Mouse (Mus musculus) left cerebral cortex, postnatal 14 days (tissue): ENCODE measurements around the gene Casq2. TPM values are rescaled to one million over a fixed set of nuclear protein-coding genes. Genes with fewer than 3 reads are reported as not detected.

ENCODE experiments used
- DNase-seq, 2 experiments: peaks; one replicate each; pipeline ENCODE4 v3.0.0; 2021 to 2022; ENCODE audit warnings: low spot score in 2 of 2, mixed read lengths in 1 of 2
- intact Hi-C: fragments of 180-260 bp; cut with DNase I; formaldehyde crosslinking; loops from one replicate; pipeline ENCODE4 v1.15.1; 2025
- total RNA-seq, 2 experiments: library from RNA; stranded (reverse); gene quantifications; 2 replicates each; pipeline ENCODE4 v1.2.3; 2021

The Casq2 gene
- total RNA-seq, 2 experiments from 2014 or later = 1.5 to 2.2 TPM

DNA sequence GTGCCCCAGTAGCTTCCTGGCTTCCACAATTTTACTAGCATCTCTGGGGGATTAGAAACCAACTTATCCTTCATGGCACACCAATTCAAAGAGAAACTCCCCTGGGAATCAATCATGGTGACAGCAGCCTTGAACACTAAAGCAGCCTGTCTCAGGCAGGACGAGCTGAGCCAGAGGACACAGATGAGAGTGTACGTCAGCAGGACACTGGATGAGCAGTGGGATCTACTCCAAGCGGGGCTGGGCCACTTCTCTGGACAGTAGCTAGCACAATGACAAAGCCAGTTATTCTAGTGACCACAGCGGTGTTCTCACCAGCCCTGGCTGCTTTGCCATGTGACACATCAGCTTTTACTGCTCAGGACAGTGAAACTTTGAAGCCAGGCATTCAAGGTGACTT lies 95.0 kb downstream of the Casq2 start:
- no peak for DNase-seq
- intact Hi-C loops = no loop called here

DNA sequence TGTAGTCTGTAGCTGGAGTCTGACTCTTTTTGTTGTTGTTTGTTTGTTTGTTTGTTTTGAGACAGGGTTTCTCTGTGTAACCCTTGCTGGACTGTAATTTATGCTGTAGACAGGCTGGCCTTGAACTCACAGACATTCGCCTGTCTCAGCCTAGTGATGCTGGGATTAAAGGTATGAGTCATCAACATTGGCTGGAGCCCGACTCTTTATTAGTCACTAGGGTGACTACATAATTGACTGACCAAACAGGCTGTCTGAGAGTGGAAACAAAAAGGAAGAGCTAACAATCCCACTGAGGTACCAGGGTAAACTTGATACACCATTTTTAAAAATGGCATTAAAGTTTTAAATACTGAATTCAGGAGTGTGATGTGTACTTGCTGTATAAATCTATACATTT lies 96.4 kb downstream of the Casq2 start:
- no peak for DNase-seq
- intact Hi-C loops = no loop called here

DNA sequence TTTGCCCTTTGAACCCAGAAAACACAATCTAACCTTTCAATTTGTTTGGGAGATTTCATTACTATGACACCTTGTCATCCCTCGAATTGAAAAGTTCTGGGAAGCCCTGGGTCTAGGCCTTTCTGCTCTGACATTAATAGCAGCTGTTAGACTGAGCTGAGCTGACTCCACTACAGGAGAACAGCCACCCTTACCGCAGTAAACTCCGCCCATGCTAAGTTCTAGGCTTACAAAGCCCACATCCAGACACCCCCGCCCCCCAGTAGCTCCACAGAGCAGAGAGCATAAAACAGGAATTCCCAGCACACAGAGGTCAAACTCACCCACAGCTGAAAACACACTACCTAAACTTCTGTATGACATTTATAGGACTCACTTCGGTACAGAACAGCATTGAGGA lies 98.5 kb downstream of the Casq2 start:
- no peak for DNase-seq
- intact Hi-C loops = loop anchor here (5.0 kb wide), 1 partner anchor 37 kb away; no protein-coding TSS in a partner anchor

DNA sequence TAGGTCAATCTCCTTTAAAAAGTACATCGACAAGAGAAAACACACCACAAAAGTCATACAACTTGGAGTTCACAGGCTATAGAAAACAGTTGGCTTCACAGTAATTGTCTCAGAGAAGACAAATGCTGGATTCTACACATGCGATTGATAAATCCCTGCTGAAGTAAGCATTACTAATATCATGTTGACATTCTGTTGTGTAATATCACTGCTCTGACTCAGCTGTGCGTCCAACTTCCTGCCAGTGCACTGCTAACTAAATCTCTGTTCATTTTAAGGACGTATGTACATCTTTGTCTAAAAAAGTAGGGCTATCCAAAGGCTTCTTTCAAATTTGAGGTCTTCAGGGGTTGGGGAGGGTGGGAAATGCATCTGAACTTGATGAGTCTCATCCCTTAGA lies 101.2 kb downstream of the Casq2 start:
- intact Hi-C loops = loop anchor here (5.0 kb wide), 1 partner anchor 40 kb away; no protein-coding TSS in a partner anchor
- DNase-seq = no peak

DNA sequence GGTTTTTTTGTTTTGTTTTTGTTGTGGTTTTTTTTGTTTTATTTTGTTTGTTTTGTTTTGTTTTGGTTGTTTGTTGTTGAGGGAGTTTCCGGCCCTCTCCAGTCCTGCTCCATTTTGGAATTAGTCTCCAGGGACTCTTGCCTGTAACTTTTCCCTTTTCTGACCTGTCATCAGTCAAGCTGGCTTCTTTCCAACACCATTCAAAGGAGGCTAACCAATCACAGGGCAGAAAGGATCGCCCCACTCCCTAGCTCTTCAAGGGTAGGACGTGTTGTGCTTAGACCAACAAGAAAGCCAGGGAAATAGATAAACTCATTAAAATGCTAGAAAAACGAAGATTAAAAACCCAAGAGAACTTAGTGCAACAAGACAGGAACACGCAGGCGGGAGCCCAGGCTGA lies 102.8 kb downstream of the Casq2 start:
- no peak for DNase-seq
- intact Hi-C loops = loop anchor here (5.0 kb wide), 1 partner anchor 42 kb away; no protein-coding TSS in a partner anchor

DNA sequence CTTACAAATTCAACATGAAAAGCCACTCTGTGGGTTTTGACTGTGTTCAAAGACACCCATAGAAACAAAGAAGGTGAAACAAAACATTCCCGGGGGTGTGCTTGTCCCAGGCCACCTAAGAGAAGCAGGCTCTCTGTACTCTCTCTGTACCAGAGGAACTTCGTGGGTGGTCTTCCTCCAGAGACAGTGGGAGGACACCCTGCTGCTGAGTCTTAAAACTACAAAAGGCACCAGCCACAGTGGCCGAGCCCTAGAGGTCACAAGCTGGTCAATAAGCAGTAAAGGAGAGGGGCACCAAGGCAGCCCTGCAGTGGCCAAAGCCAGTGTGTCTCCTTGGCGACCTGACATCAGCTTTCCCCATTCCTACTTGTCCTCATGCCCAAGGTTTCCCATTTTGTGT lies 103.8 kb downstream of the Casq2 start:
- intact Hi-C loops = no loop called here
- DNase-seq = no peak

DNA sequence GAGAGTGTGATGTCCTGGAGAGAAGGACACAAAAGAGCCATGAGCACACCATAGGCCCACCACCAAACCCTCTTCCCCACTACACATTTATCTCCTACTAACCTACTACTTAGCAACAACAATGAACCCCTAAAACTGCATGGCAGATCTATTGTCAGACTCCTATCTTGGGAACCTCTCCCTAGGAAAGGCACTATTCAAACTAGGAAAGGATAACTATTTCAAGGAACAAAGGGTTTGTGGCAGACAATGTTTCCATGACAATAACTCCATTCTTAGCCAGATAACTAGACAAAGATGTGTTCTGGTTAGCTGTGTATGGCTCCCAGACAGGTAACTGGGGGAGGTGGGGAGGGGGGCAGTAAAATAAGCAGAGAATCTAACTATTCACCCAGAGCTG lies 104.4 kb downstream of the Casq2 start:
- intact Hi-C loops = no loop called here
- no peak for DNase-seq

DNA sequence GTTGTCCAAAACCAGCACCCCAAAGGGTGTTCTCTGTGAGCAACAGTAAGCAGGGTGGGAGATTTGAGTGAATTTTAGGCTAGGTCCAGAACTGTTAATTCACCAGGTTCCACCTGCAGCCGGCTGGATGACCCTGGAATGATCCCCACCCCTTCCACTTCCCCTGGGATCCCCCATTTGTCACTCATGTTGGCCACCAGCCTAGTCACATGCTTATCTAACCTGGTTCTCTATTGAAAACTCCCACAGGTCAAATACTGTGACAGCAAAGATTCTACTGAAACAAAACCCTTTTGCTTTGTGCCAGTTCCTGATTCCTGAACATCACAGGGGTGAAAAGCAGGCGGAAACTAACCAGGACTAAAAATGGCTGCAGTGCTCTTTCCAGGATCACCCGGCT lies 105.4 kb downstream of the Casq2 start:
- no peak for DNase-seq
- intact Hi-C loops = no loop called here

DNA sequence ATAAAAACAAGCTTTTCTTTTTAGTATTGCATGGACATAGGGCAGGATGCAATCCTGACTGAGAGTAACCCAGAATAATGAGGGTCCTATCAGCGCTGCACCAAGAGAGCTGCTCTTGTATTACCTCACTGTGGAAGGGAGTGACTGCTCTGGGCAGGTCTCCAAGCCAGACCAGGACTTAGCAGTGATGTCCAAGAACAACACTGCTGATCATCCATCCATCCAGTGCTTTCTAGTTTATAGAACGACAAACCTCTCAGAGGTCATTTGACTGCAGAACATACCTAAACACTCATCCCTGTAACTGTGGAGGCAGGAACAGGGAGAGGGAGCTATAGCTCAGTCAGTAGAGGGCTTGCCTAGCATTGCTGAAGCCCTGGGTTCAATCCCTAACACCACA lies 106.4 kb downstream of the Casq2 start:
- intact Hi-C loops = no loop called here
- DNase-seq = no peak

DNA sequence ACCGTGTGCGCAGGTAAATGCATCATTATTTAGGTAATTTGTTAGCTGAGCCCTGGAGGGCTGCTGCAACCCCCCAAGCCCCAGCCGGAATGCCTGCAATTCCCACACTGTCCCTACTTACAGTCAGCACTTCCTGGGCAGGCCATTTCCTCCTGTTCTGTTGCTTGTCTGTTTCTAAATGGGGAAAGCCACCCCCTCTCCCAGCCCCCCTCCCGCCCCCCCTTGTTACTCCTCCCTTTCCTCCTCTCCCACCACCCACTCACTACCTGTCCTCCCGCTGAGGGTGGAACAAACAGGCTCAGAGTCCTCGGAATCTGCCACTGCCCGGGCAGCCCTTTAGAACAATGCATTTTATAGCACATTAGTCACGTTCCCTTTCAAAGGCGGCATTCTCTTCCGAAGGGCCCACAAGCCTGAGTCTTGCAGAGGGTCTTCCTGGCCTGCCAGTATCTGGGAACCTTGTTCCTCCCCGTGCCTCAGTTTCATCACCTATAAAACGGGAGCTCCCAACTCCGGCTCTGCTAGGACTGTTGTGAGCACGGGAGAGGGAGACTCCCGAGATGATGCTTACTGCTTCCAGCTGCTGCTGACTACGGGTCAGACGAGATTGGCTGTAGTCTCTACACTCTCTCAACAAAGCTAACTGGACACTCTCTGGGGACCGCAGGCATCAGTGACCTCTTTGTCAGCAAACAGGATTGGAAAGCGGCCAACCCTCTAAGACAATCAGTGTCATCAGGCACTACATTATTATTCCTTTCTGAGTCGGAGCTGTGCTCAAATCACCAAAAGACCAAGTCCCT lies 107.5 kb downstream of the Casq2 start:
- intact Hi-C loops = no loop called here
- DNase-seq = no peak

DNA sequence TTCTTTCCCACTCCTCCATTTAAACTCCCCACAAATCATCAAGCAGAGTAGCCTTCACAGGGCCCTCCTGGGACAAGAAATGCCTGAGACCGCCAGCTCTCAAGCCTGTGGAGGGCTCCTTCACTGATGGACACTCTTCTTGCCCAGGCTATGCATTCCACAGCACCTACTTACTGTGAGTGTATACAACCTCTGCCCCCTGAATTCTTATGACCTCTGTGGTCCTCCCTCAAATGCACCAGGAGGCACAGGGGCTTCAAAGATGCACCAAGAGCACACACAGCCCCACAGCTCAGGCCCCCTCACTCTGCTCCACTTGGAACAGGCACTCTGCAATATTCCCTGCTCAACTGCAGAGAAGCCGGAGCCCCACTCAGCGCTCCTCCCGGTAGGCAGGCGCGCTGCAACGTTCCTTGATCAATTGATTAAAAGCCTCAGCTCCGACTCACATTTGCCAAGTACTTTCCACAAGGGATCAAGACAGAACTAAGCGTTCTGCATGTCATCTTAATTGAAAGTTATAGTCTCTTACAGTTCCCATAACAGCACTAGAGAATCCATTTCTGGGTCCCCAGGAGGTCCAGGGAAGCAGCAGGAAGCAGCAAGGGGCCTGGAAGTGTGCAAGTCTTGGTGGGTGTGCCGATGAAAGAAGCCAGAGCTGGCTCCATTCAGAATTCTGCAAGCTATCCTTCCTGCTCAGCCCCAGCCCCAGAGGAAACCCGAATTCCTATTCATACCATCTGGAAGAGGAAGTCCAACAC lies 108.3 kb downstream of the Casq2 start:
- DNase-seq = peak in 1 of 2 experiments; percentile 20
- intact Hi-C loops = no loop called here

DNA sequence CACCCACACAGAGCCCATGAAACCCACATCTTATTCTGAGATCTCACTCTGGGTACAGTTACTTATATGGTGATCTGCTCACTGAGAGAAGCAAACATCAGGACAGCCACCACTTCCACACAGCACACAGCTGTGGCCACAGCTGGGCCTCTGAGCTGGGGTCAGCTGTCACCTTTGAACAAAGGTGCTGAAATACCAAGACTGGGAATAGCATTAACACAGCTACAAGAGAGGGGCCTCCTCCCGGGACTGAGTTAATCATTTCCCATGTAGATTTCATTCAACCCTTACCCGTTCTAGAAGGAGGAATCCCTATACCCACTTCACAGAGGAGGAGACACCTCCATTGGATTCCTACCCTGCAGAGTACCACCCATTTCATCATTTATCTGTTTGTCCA lies 109.5 kb downstream of the Casq2 start:
- intact Hi-C loops = no loop called here
- no peak for DNase-seq

Other genes starting within 250 kb of the Casq2 start
- gene Mab21l3, start 237.5 kb upstream of the Casq2 start, total RNA-seq = under 1 TPM in 1 of 2 experiments, not detected in 1; 0.20 TPM
- gene Slc22a15, start 162.0 kb upstream of the Casq2 start, total RNA-seq = 1 to 10 TPM; 8.3 to 9.3 TPM
- under 1 TPM; 0.22 to 0.51 TPM for gene Nhlh2, start 76.3 kb upstream of the Casq2 start, total RNA-seq
- 1 to 10 TPM; 5.3 to 6.6 TPM for gene Vangl1, start 118.3 kb downstream of the Casq2 start, total RNA-seq